Mouse (Mus musculus): ENCODE results near the gene Tssc4.
A peak's percentile ranks its signal among the peaks of the same experiment; 100 is the strongest.

Tssc4 gene

GRCm38 (mm10) chr7:143044826-143045206 is 24.2 kb upstream of the Tssc4 start:
- DNase-seq (ENCODE audit: low spot score): no peak

GRCm38 (mm10) chr7:143046358-143046757 is 22.7 kb upstream of the Tssc4 start:
- no peak for DNase-seq (ENCODE audit: low spot score)

- DNase-seq (ENCODE audit: low spot score): no peak
These were observed 19.7 kb upstream of the Tssc4 start for GRCm38 (mm10) chr7:143049331-143049730.

- DNase-seq (ENCODE audit: low spot score): no peak
These were observed 18.9 kb upstream of the Tssc4 start for GRCm38 (mm10) chr7:143049841-143050816.

- no peak for DNase-seq (ENCODE audit: low spot score)
These were observed 17.7 kb upstream of the Tssc4 start for GRCm38 (mm10) chr7:143051316-143051715.

GRCm38 (mm10) chr7:143052626-143053007 is 16.4 kb upstream of the Tssc4 start, which contains the start of gene Cd81:
TSS of gene Cd81 (plus strand) at chr7:143052739.
- peak; percentile 55 for DNase-seq (ENCODE audit: low spot score)

GRCm38 (mm10) chr7:143053008-143053899 is 15.8 kb upstream of the Tssc4 start:
- no peak for DNase-seq (ENCODE audit: low spot score)

- no peak for DNase-seq (ENCODE audit: low spot score)
These were observed 15.0 kb upstream of the Tssc4 start for GRCm38 (mm10) chr7:143053961-143054611.

GRCm38 (mm10) chr7:143054612-143054965 is 14.5 kb upstream of the Tssc4 start:
- no peak for DNase-seq (ENCODE audit: low spot score)

- no peak for DNase-seq (ENCODE audit: low spot score)
These were observed 14.0 kb upstream of the Tssc4 start for GRCm38 (mm10) chr7:143055001-143055400.

GRCm38 (mm10) chr7:143055499-143056186 is 13.4 kb upstream of the Tssc4 start:
- no peak for DNase-seq (ENCODE audit: low spot score)

GRCm38 (mm10) chr7:143057023-143057422 is 12.0 kb upstream of the Tssc4 start:
- no peak for DNase-seq (ENCODE audit: low spot score)

GRCm38 (mm10) chr7:143057667-143058220 is 11.3 kb upstream of the Tssc4 start:
- no peak for DNase-seq (ENCODE audit: low spot score)

- DNase-seq (ENCODE audit: low spot score): no peak
These were observed 10.8 kb upstream of the Tssc4 start for GRCm38 (mm10) chr7:143058221-143058697.

- DNase-seq (ENCODE audit: low spot score): no peak
These were observed 9.7 kb upstream of the Tssc4 start for GRCm38 (mm10) chr7:143059202-143059870.

- DNase-seq (ENCODE audit: low spot score): no peak
These were observed 6.3 kb upstream of the Tssc4 start for GRCm38 (mm10) chr7:143062704-143063103.

GRCm38 (mm10) chr7:143064226-143064625 is 4.8 kb upstream of the Tssc4 start:
- no peak for DNase-seq (ENCODE audit: low spot score)

- no peak for DNase-seq (ENCODE audit: low spot score)
These were observed 3.4 kb upstream of the Tssc4 start for GRCm38 (mm10) chr7:143065692-143066091.

- no peak for DNase-seq (ENCODE audit: low spot score)
These were observed 1.6 kb upstream of the Tssc4 start for GRCm38 (mm10) chr7:143067469-143067868.

GRCm38 (mm10) chr7:143067897-143068296 is 1.2 kb upstream of the Tssc4 start:
- DNase-seq (ENCODE audit: low spot score): no peak

Measured in layer of hippocampus, adult 9-10 months (tissue).